Mouse (Mus musculus) liver, embryonic 18 days (tissue): ENCODE measurements around the gene Rfpl4b. TPM values are rescaled to one million over a fixed set of nuclear protein-coding genes. Genes with fewer than 3 reads are reported as not detected.

Experiments used
- polyA plus RNA-seq: library from polyadenylated mRNA; depleted of rRNA; stranded (reverse); fragments of >200 nt; gene quantifications from 2 replicates; pipeline ENCODE4 v1.2.3, GENCODE M21; 2012; rRNA removed

Gene Rfpl4b
- not detected in 2 replicates for polyA plus RNA-seq

GRCm38 (mm10) chr10:38821679-38822078 lies at the start of gene Rfpl4b:
TSS of gene Rfpl4b (minus strand) at chr10:38821779.

Other genes starting within 250 kb of the Rfpl4b start
- gene Lama4, start 143.7 kb upstream of the Rfpl4b start, polyA plus RNA-seq, result 1.4 and 1.8 TPM in 2 replicates